Mouse (Mus musculus) liver, embryonic 18 days (tissue): ENCODE results near the gene Cmss1. TPM values are rescaled to one million over a fixed set of nuclear protein-coding genes. Genes with fewer than 3 reads are reported as not detected.

ENCODE experiments used
- polyA plus RNA-seq: library from polyadenylated mRNA; depleted of rRNA; stranded (reverse); fragments of >200 nt; gene quantifications from 2 replicates; pipeline ENCODE4 v1.2.3, GENCODE M21; 2012; rRNA removed

Gene Cmss1
- polyA plus RNA-seq = 5.0 and 5.1 TPM in 2 replicates

DNA sequence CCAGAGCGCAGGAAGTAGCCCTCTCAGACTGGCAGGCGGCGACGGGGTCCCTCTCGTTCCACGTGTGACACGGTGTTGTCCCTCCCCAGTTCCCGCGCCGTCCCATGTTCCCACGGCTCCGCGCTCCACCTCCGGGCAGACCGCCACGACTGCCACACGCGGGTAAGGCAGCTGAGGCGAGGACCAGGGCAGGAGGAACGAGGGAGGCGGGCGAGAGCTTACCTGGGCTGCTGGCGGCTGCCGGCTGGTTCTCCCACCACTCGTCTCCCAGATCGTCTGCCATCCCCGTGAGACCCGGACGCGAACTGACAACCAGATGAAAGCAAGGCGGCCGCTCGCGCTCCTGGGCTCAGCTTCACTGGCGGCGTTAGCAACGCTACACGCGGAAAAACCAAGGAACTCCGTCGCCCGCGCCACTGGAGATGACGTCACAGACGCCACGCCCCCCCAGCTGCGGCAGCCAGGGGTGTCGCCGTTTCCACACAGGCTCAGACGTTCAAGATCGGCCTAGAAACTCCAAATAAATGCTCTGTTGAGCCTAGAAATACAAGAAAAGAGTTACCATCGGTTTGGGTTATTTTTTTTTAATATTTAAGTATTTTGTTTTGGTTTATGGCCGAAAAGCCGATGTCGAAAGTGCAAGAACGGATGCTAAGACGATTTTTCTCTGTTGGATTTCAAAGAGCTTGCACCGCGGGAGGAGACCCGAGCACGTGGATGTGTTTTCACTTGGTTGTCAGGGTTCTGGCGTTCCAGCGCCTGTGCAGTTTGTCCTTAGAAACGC lies at the start of gene Cmss1:
Gene Cmss1 (minus strand): TSS at position 421 of the 784 bp plus-strand sequence.

DNA sequence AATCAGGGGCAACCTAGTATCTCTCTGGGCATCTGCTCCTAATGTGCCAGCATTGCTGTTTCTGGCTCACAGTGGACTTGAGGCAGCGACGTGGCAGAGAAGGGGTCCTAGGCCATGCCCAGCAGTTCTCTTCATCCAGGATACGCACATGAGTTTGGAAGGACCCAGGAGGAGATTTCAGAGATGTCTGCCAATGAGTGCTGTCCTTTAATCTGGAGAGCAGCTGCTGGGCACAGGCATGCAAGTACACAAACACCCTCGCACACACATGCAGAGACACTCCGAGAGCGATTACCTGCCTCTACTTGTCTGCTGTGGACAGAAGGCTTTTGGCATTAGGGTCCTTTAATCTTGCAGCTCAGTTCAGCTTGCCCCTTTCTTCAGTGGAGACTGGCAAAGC lies 253.9 kb downstream of the Cmss1 start, which contains the start of gene Filip1l:
Gene Filip1l (plus strand): TSS at position 343 of the 400 bp plus-strand sequence.

DNA sequence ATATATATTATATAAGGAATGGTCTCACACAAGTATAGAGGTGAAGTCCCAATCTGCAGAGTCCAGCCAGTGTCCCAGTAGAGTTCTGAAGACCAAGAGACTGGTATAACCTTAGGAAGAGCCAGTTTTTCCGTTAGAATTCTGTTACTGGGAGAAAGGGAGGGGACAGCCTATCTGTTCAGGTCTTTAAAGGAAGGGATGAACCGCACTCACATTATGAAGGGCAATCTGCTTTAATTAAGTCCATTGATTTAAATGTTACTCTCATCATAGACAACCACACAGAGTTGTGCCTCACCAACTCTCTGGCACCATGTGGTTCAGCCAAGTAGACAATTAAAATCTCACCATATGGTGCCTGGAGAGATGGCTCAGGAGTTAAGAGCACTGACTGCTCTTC lies 313.9 kb downstream of the Cmss1 start, which contains the start of gene Tmem30c:
Gene Tmem30c (minus strand): TSS at position 101 of the 400 bp plus-strand sequence.

Other genes with a start within 250 kb of the Cmss1 start
- 0.02 and 0.06 TPM in 2 replicates for gene Col8a1, start 147.9 kb upstream of the Cmss1 start, polyA plus RNA-seq